Mouse (Mus musculus): ENCODE results near the gene Bbof1. TPM values are rescaled to one million over a fixed set of nuclear protein-coding genes. Genes with fewer than 3 reads are reported as not detected.

Bbof1 gene
- polyA plus RNA-seq, 1 experiment from 2014 or later = 4.0 TPM

Other genes starting within 250 kb of the Bbof1 start
- 4.5 and 5.1 TPM in 2 replicates for gene Elmsan1, start 190.2 kb upstream of the Bbof1 start, polyA plus RNA-seq (2015; fragmentation: Nextera tagmentation; extraction: Ambion mirVana)
- gene Ptgr2, start 123.8 kb upstream of the Bbof1 start, polyA plus RNA-seq (2015; fragmentation: Nextera tagmentation; extraction: Ambion mirVana) = 14.2 and 15.1 TPM in 2 replicates
- 84.3 and 88.3 TPM in 2 replicates for gene Zfp410, start 92.2 kb upstream of the Bbof1 start, polyA plus RNA-seq (2015; fragmentation: Nextera tagmentation; extraction: Ambion mirVana)
- 41.0 and 42.3 TPM in 2 replicates for gene Coq6, start 47.4 kb upstream of the Bbof1 start, polyA plus RNA-seq (2015; fragmentation: Nextera tagmentation; extraction: Ambion mirVana)
- gene Fam161b, start 47.2 kb upstream of the Bbof1 start, polyA plus RNA-seq (2015; fragmentation: Nextera tagmentation; extraction: Ambion mirVana) = 17.9 and 19.1 TPM in 2 replicates
- 11.4 and 13.0 TPM in 2 replicates for gene Entpd5, start within 50 bp of the Bbof1 start, polyA plus RNA-seq (2015; fragmentation: Nextera tagmentation; extraction: Ambion mirVana)
- gene Rnf113a2, start 8.1 kb downstream of the Bbof1 start, polyA plus RNA-seq (2015; fragmentation: Nextera tagmentation; extraction: Ambion mirVana) = 25.7 and 28.5 TPM in 2 replicates
- gene Aldh6a1, start 41.9 kb downstream of the Bbof1 start, polyA plus RNA-seq (2015; fragmentation: Nextera tagmentation; extraction: Ambion mirVana) = 30.3 and 32.9 TPM in 2 replicates
- gene Lin52, start 42.4 kb downstream of the Bbof1 start, polyA plus RNA-seq (2015; fragmentation: Nextera tagmentation; extraction: Ambion mirVana) = 34.8 and 36.1 TPM in 2 replicates
- 5.4 and 10.1 TPM in 2 replicates for gene Vsx2, start 160.7 kb downstream of the Bbof1 start, polyA plus RNA-seq (2015; fragmentation: Nextera tagmentation; extraction: Ambion mirVana)
- 12.4 and 13.8 TPM in 2 replicates for gene Abcd4, start 208.3 kb downstream of the Bbof1 start, polyA plus RNA-seq (2015; fragmentation: Nextera tagmentation; extraction: Ambion mirVana)
- gene Vrtn, start 231.9 kb downstream of the Bbof1 start, polyA plus RNA-seq (2015; fragmentation: Nextera tagmentation; extraction: Ambion mirVana) = not detected in 2 replicates

All from hindbrain, embryonic 13.5 days (tissue).